Mouse (Mus musculus) lung, postnatal 0 days (tissue): Measurements from ENCODE around the gene Mtpn. TPM values are rescaled to one million over a fixed set of nuclear protein-coding genes. Genes with fewer than 3 reads are reported as not detected.

Experiments
- ATAC-seq: fragments of 200-750 bp; cut with Nextera tagmentation; 2 replicates; pipeline ENCODE4 v1.8.0; 2017; ENCODE audit warnings: moderate library complexity
- DNase-seq: peaks from one replicate; pipeline ENCODE4 v3.0.0-alpha.2; 2016; ENCODE audit warnings: low spot score
- H3K27ac ChIP-seq: fragments of 300-500 bp; sonication (generic); 2 replicates; pipeline ENCODE4 v1.5.1; 2014; ENCODE audit warnings: antibody characterized with exemption, mild to moderate bottlenecking, low read length, mixed read lengths
- H3K27me3 ChIP-seq: fragments of 300-500 bp; sonication (generic); replicated peaks from 2 replicates; pipeline ENCODE4 v1.6.1; 2014; ENCODE audit warnings: low read length, mixed read lengths; ENCODE audit not compliant: insufficient read depth
- H3K36me3 ChIP-seq: fragments of 300-500 bp; sonication (generic); 2 replicates; pipeline ENCODE4 v1.6.1; 2014; ENCODE audit warnings: low read length, mixed read lengths; ENCODE audit not compliant: insufficient read depth
- H3K4me1 ChIP-seq: fragments of 300-500 bp; sonication (generic); 2 replicates; pipeline ENCODE4 v1.6.1; 2014; ENCODE audit warnings: antibody characterized with exemption, low read depth, low read length, mixed read lengths; ENCODE audit not compliant: insufficient read depth
- H3K4me2 ChIP-seq: fragments of 300-500 bp; sonication (generic); replicated peaks from 2 replicates; pipeline ENCODE4 v1.6.1; 2014; ENCODE audit warnings: low read depth, mild to moderate bottlenecking, low read length, moderate library complexity, mixed read lengths
- H3K4me3 ChIP-seq: fragments of 300-500 bp; sonication (generic); 2 replicates; pipeline ENCODE4 v1.5.1; 2014; ENCODE audit warnings: low read depth, low read length
- H3K9ac ChIP-seq: fragments of 300-500 bp; sonication (generic); replicated peaks from 2 replicates; pipeline ENCODE4 v1.6.1; 2014; ENCODE audit warnings: low read depth, mild to moderate bottlenecking
- H3K9me3 ChIP-seq: fragments of 300-500 bp; sonication (generic); 2 replicates; pipeline ENCODE4 v1.6.1; 2016; ENCODE audit warnings: low read length, mixed read lengths
- CTCF ChIP-seq: IDR thresholded peaks from 2 replicates; pipeline ENCODE4 v1.5.1; 2016; ENCODE audit warnings: antibody characterized with exemption, mild to moderate bottlenecking
- EP300 ChIP-seq: IDR thresholded peaks from 2 replicates; pipeline ENCODE4 v1.6.1; 2016; ENCODE audit warnings: antibody characterized with exemption, mild to moderate bottlenecking, control low read depth
- WGBS: fragments of 180-500 bp; shearing (Covaris S2); extraction: QIAGEN DNeasy Blood & Tissue Kit; methylation state at CpG from one replicate; pipeline ENCODE4 v1.1.7; 2014; 5-methylcytosine and 5-hydroxymethylcytosine counted together
- polyA plus RNA-seq: library from polyadenylated mRNA; unstranded; fragments of >200 nt; fragmentation: Nextera tagmentation; extraction: Ambion mirVana; gene quantifications from 2 replicates; pipeline ENCODE4 v1.2.1, GENCODE M21; 2015

Gene Mtpn
- polyA plus RNA-seq, 1 experiment from 2014 or later = 79.8 TPM

- H3K27me3 ChIP-seq = no peaks in the 10 kb centered on the region
- no peak overlapping the region for H3K4me2 ChIP-seq
- H3K9ac ChIP-seq = no peak overlapping the region
- 78% methylated on average over 5 of the region's 5 CpGs for WGBS
- ATAC-seq = no peak
- H3K27ac ChIP-seq = peak overlapping the region; percentile 15; the same call in 1 of the 2 replicates
- H3K9me3 ChIP-seq = no peaks in the 10 kb centered on the region
- DNase-seq = peak; percentile 33
- H3K4me3 ChIP-seq = no peak overlapping the region
- H3K36me3 ChIP-seq = no peaks in the 10 kb centered on the region
- H3K4me1 ChIP-seq = no peaks in the 10 kb centered on the region
- no peak for TF ChIP-seq CTCF
- TF ChIP-seq EP300 = no peak
Measured at GRCm38 (mm10) chr6:35499978-35500667, 39.6 kb downstream of the Mtpn start.

GRCm38 (mm10) chr6:35497406-35497805, 42.3 kb downstream of the Mtpn start:
- Histone ChIP-seq H3K9ac (no peak overlapping the region), H3K27ac (no peak overlapping the region), H3K4me1 (no peaks in the 10 kb centered on the region), H3K4me2 (no peak overlapping the region), H3K9me3 (no peaks in the 10 kb centered on the region), H3K27me3 (no peaks in the 10 kb centered on the region), H3K36me3 (no peaks in the 10 kb centered on the region), H3K4me3 (no peak overlapping the region)
- 86% methylated on average over 4 of the region's 4 CpGs for WGBS
- TF ChIP-seq EP300 = no peak
- TF ChIP-seq CTCF = no peak
- DNase-seq (no peak), ATAC-seq (no peak)

GRCm38 (mm10) chr6:35493851-35494250, 45.8 kb downstream of the Mtpn start:
- ATAC-seq = no peak
- Histone ChIP-seq H3K4me2 (no peak overlapping the region), H3K4me1 (no peaks in the 10 kb centered on the region), H3K36me3 (no peaks in the 10 kb centered on the region), H3K27ac (no peak overlapping the region), H3K9me3 (no peaks in the 10 kb centered on the region), H3K9ac (no peak overlapping the region), H3K4me3 (no peak overlapping the region), H3K27me3 (no peaks in the 10 kb centered on the region)
- 59% methylated on average over 6 of the region's 6 CpGs for WGBS
- DNase-seq = no peak
- TF ChIP-seq EP300 = no peak
- TF ChIP-seq CTCF = no peak

- DNase-seq = no peak
- Histone ChIP-seq H3K4me1 (no peaks in the 10 kb centered on the region), H3K4me3 (no peak overlapping the region), H3K27me3 (no peaks in the 10 kb centered on the region), H3K4me2 (no peak overlapping the region), H3K9ac (no peak overlapping the region), H3K36me3 (no peaks in the 10 kb centered on the region), H3K27ac (no peak overlapping the region), H3K9me3 (no peaks in the 10 kb centered on the region)
- no peak for ATAC-seq
- no peak for TF ChIP-seq EP300
- TF ChIP-seq CTCF = no peak
- 66% methylated on average over 5 of the region's 5 CpGs for WGBS
Measured at GRCm38 (mm10) chr6:35479651-35480335, 59.9 kb downstream of the Mtpn start.

GRCm38 (mm10) chr6:35476830-35477229, 62.9 kb downstream of the Mtpn start:
- H3K9ac ChIP-seq = no peak overlapping the region
- no peaks in the 10 kb centered on the region for H3K36me3 ChIP-seq
- TF ChIP-seq EP300 (no peak), CTCF (no peak)
- H3K4me2 ChIP-seq = no peak overlapping the region
- no peak for DNase-seq
- no peak for ATAC-seq
- H3K9me3 ChIP-seq = no peaks in the 10 kb centered on the region
- no peaks in the 10 kb centered on the region for H3K4me1 ChIP-seq
- H3K4me3 ChIP-seq = no peak overlapping the region
- no peak overlapping the region for H3K27ac ChIP-seq
- H3K27me3 ChIP-seq = no peaks in the 10 kb centered on the region
- 69% methylated on average over 1 of the region's 1 CpGs for WGBS

GRCm38 (mm10) chr6:35463450-35464395, 76.0 kb downstream of the Mtpn start:
- ATAC-seq (no peak), DNase-seq (no peak)
- Histone ChIP-seq H3K9ac (no peak overlapping the region), H3K36me3 (no peaks in the 10 kb centered on the region), H3K27ac (no peak overlapping the region), H3K4me3 (no peak overlapping the region), H3K9me3 (no peaks in the 10 kb centered on the region), H3K4me1 (no peaks in the 10 kb centered on the region), H3K27me3 (no peaks in the 10 kb centered on the region), H3K4me2 (no peak overlapping the region)
- WGBS = 77% methylated on average over 5 of the region's 5 CpGs
- TF ChIP-seq EP300 (no peak), CTCF (no peak)
